ENCODE assay signal across 23 mouse cellular contexts in the genomic region with DNA sequence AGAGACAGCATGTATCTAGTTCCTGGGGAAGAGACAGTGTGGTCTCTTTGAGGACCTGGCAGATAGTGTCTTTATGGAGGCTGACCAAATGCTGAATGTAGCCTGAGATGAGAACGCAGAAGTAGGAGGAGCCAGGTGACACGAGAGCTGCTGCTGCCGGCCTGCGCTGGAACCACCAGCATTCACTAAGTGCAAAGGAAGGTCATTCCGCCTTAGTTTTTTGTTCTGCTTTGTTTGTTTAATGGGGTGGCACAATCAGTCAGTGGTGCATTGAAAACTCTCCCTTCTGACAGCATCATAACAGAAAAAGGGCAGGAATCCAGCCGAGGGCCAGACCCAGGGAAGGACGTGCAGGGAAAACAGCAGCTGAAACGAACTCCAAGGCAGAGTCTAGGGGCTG.
DNase-seq lines count a peak whose midpoint lies in the region; ATAC-seq and TF ChIP-seq lines count a peak whose summit lies in the region.
"Had no signal": no experiment of that assay in that cellular context is flagged by ENCODE, and none has a peak within 500 bp of the region (broad histone marks: within the 10 kb centered on the region; RNA-seq: fewer than 3 reads in every experiment).

No protein-coding gene starts in this region.

- H3K9ac ChIP-seq in kidney, postnatal 0 days (ENCODE audit: low read depth, low read length) = no peak overlapping the region
- H3K9ac ChIP-seq: forebrain, embryonic 12.5 days; heart, embryonic 12.5 days; hindbrain, embryonic 13.5 days; limb, embryonic 15.5 days; neural tube, embryonic 12.5 days had no signal

- no peak for TF ChIP-seq CTCF in kidney, postnatal 0 days (IDR thresholded peaks at IDR 0.05; ENCODE audit: low read depth)

- DNase-seq in embryo, embryonic 10.5 days (ENCODE audit: low spot score) = peak; percentile 15
- no peak for DNase-seq in embryo, embryonic 10 days (ENCODE audit: low spot score)
- DNase-seq in kidney, postnatal 0 days (ENCODE audit: low spot score) = peak; percentile 37
- DNase-seq in kidney, adult 8-10 months = no peak
- DNase-seq in ES-CJ7 (ENCODE audit: low read depth, low spot score) = peak; percentile 35
- DNase-seq in retina, embryonic 14.5 days (ENCODE audit: low spot score) = peak; percentile 39
- no peak for DNase-seq in urinary bladder, postnatal 14 days (ENCODE audit: low spot score)
- no peak for DNase-seq in right cerebral cortex, postnatal 4 days
- DNase-seq: adrenal gland, postnatal 10 days; cerebellum, adult 11 months; heart, postnatal 14 days; layer of hippocampus, postnatal 36 days; spleen, adult 18-20 months had no signal

- H3K9me3 ChIP-seq in kidney, postnatal 0 days (replicated peaks; ENCODE audit: low read length) = no peaks in the 10 kb centered on the region
- H3K9me3 ChIP-seq: forebrain, embryonic 12.5 days; heart, embryonic 12.5 days; hindbrain, embryonic 13.5 days; limb, embryonic 15.5 days; midbrain, embryonic 10.5 days; neural tube, embryonic 12.5 days had no signal

- 19% methylated on average over 8 of the region's 8 CpGs for WGBS in kidney, postnatal 0 days

- no peak overlapping the region for H3K4me3 ChIP-seq in kidney, postnatal 0 days (replicated peaks; ENCODE audit: low read depth, low read length)
- H3K4me3 ChIP-seq: forebrain, embryonic 12.5 days; heart, embryonic 12.5 days; hindbrain, embryonic 13.5 days; layer of hippocampus, adult 2 months; limb, embryonic 15.5 days; midbrain, embryonic 10.5 days; neural tube, embryonic 12.5 days had no signal

- H3K27me3 ChIP-seq in kidney, postnatal 0 days (ENCODE audit: insufficient read depth, low read length) = no peaks in the 10 kb centered on the region
- H3K27me3 ChIP-seq: forebrain, embryonic 12.5 days; limb, embryonic 15.5 days had no signal

- H3K4me1 ChIP-seq in kidney, postnatal 0 days (replicated peaks; ENCODE audit: insufficient read depth, low read length) = no peaks in the 10 kb centered on the region
- H3K4me1 ChIP-seq: heart, embryonic 12.5 days; limb, embryonic 15.5 days had no signal

- no peak overlapping the region for H3K4me2 ChIP-seq in kidney, postnatal 0 days (ENCODE audit: low read length)
- H3K4me2 ChIP-seq: forebrain, embryonic 12.5 days; heart, embryonic 12.5 days; hindbrain, embryonic 13.5 days; limb, embryonic 15.5 days; neural tube, embryonic 12.5 days had no signal

- H3K36me3 ChIP-seq in kidney, postnatal 0 days (ENCODE audit: insufficient read depth, low read length) = no peaks in the 10 kb centered on the region
- H3K36me3 ChIP-seq: forebrain, embryonic 12.5 days; heart, embryonic 12.5 days; hindbrain, embryonic 13.5 days; limb, embryonic 15.5 days; midbrain, embryonic 10.5 days; neural tube, embryonic 12.5 days had no signal

- no peak overlapping the region for H3K27ac ChIP-seq in kidney, postnatal 0 days
- H3K27ac ChIP-seq: forebrain, embryonic 12.5 days; hindbrain, embryonic 13.5 days; limb, embryonic 15.5 days; macrophage; midbrain, embryonic 10.5 days; neural tube, embryonic 12.5 days had no signal

- ATAC-seq in kidney, postnatal 0 days (replicated peaks; ENCODE audit: low FRiP score, low read depth) = no peak
- ATAC-seq: CD4-positive, CD25-positive, alpha-beta regulatory T cell, adult 4 months; intestine, postnatal 0 days had no signal

Comparison
In these comparisons a context has a peak if more than half of its experiments do, and no peak if none do; other contexts are left out.
1. DNase-seq: peak in embryo, embryonic 10.5 days (single experiment), kidney, postnatal 0 days (single experiment), ES-CJ7 (single experiment) and retina, embryonic 14.5 days (single experiment); none in embryo, embryonic 10 days (single experiment), kidney, adult 8-10 months (0 of 2), urinary bladder, postnatal 14 days (single experiment) and right cerebral cortex, postnatal 4 days (single experiment).